Mouse (Mus musculus): ENCODE measurements around the gene Zcchc13. TPM values are rescaled to one million over a fixed set of nuclear protein-coding genes. Genes with fewer than 3 reads are reported as not detected.

Zcchc13 gene
- polyA plus RNA-seq, 1 experiment from 2014 or later = not detected

GRCm38 (mm10) chrX:103670245-103670644 is 39.9 kb downstream of the Zcchc13 start:
- Histone ChIP-seq H3K27ac (ENCODE audit: low read depth, low read length) (no peak overlapping the region), H3K9ac (ENCODE audit: low read depth, low read length) (no peak overlapping the region), H3K4me1 (replicated peaks; ENCODE audit: control insufficient read depth, insufficient read depth, low read length) (no peaks in the 10 kb centered on the region), H3K4me3 (ENCODE audit: low read depth, low read length) (no peak overlapping the region), H3K4me2 (replicated peaks; ENCODE audit: low read depth) (no peak overlapping the region), H3K27me3 (replicated peaks; ENCODE audit: control insufficient read depth, insufficient read depth, low read length) (no peaks in the 10 kb centered on the region), H3K36me3 (ENCODE audit: control insufficient read depth, insufficient read depth) (no peaks in the 10 kb centered on the region), H3K9me3 (ENCODE audit: control insufficient read depth) (no peaks in the 10 kb centered on the region)
- no peak for ATAC-seq
- no peak for TF ChIP-seq CTCF (IDR thresholded peaks at IDR 0.05; ENCODE audit: low read depth)

- Histone ChIP-seq H3K9me3 (ENCODE audit: control insufficient read depth) (no peaks in the 10 kb centered on the region), H3K4me1 (replicated peaks; ENCODE audit: control insufficient read depth, insufficient read depth, low read length) (no peaks in the 10 kb centered on the region), H3K9ac (ENCODE audit: low read depth, low read length) (no peak overlapping the region), H3K27me3 (replicated peaks; ENCODE audit: control insufficient read depth, insufficient read depth, low read length) (no peaks in the 10 kb centered on the region), H3K27ac (ENCODE audit: low read depth, low read length) (no peak overlapping the region), H3K4me3 (ENCODE audit: low read depth, low read length) (no peak overlapping the region), H3K36me3 (ENCODE audit: control insufficient read depth, insufficient read depth) (no peaks in the 10 kb centered on the region), H3K4me2 (replicated peaks; ENCODE audit: low read depth) (no peak overlapping the region)
- 77% methylated on average over 3 of the region's 3 CpGs for WGBS
- ATAC-seq = no peak
- TF ChIP-seq CTCF (IDR thresholded peaks at IDR 0.05; ENCODE audit: low read depth) = no peak
Observed at GRCm38 (mm10) chrX:103673761-103674160, 43.4 kb downstream of the Zcchc13 start.

GRCm38 (mm10) chrX:103674674-103675073 is 44.3 kb downstream of the Zcchc13 start:
- no peaks in the 10 kb centered on the region for H3K27me3 ChIP-seq (replicated peaks; ENCODE audit: control insufficient read depth, insufficient read depth, low read length)

More at GRCm38 (mm10) chrX:103674674-103675073, 44.3 kb downstream of the Zcchc13 start:
- Histone ChIP-seq H3K9me3 (ENCODE audit: control insufficient read depth) (no peaks in the 10 kb centered on the region), H3K36me3 (ENCODE audit: control insufficient read depth, insufficient read depth) (no peaks in the 10 kb centered on the region), H3K4me3 (ENCODE audit: low read depth, low read length) (no peak overlapping the region), H3K9ac (ENCODE audit: low read depth, low read length) (no peak overlapping the region), H3K4me2 (replicated peaks; ENCODE audit: low read depth) (no peak overlapping the region), H3K4me1 (replicated peaks; ENCODE audit: control insufficient read depth, insufficient read depth, low read length) (no peaks in the 10 kb centered on the region), H3K27ac (ENCODE audit: low read depth, low read length) (no peak overlapping the region)
- no peak for ATAC-seq
- WGBS = 13% methylated on average over 2 of the region's 2 CpGs
- peak; percentile 68 for TF ChIP-seq CTCF (IDR thresholded peaks at IDR 0.05; ENCODE audit: low read depth)

Other genes with a start within 250 kb of the Zcchc13 start
- 0.25 and 0.58 TPM in 2 replicates for gene Tsx, start 216.1 kb upstream of the Zcchc13 start, polyA plus RNA-seq (2015; fragmentation: Nextera tagmentation; extraction: Ambion mirVana)
- not detected in 2 replicates for gene Gm26992, start 208.6 kb upstream of the Zcchc13 start, polyA plus RNA-seq (2015; fragmentation: Nextera tagmentation; extraction: Ambion mirVana)
- gene Slc16a2, start 191.4 kb downstream of the Zcchc13 start, polyA plus RNA-seq (2015; fragmentation: Nextera tagmentation; extraction: Ambion mirVana) = 4.8 and 5.9 TPM in 2 replicates